Mouse (Mus musculus): ENCODE measurements around the gene Kcnip4.

The Kcnip4 gene

GRCm38 (mm10) chr5:49241708-49242107 lies 283.0 kb downstream of the Kcnip4 start:
- no peak for DNase-seq

GRCm38 (mm10) chr5:49201164-49201756 lies 323.4 kb downstream of the Kcnip4 start:
- DNase-seq: no peak

- DNase-seq: no peak
Measured at GRCm38 (mm10) chr5:49188236-49188635, 336.5 kb downstream of the Kcnip4 start.

- DNase-seq: no peak
Measured at GRCm38 (mm10) chr5:49150116-49150811, 374.4 kb downstream of the Kcnip4 start.

GRCm38 (mm10) chr5:49149684-49150083 lies 375.0 kb downstream of the Kcnip4 start:
- DNase-seq: no peak

GRCm38 (mm10) chr5:49095432-49095831 lies 429.3 kb downstream of the Kcnip4 start:
- DNase-seq: no peak

GRCm38 (mm10) chr5:49094945-49095344 lies 429.8 kb downstream of the Kcnip4 start:
- DNase-seq: no peak

- no peak for DNase-seq
Measured at GRCm38 (mm10) chr5:49094306-49094705, 430.4 kb downstream of the Kcnip4 start.

GRCm38 (mm10) chr5:49090122-49090680 lies 434.5 kb downstream of the Kcnip4 start:
- peak; percentile 28 for DNase-seq

- no peak for DNase-seq
Measured at GRCm38 (mm10) chr5:49065646-49066045, 459.1 kb downstream of the Kcnip4 start.

- DNase-seq: no peak
Measured at GRCm38 (mm10) chr5:49058926-49059325, 465.8 kb downstream of the Kcnip4 start.

GRCm38 (mm10) chr5:49057636-49058340 lies 466.9 kb downstream of the Kcnip4 start:
- no peak for DNase-seq

GRCm38 (mm10) chr5:49047960-49048359 lies 476.7 kb downstream of the Kcnip4 start:
- DNase-seq: no peak

- no peak for DNase-seq
Measured at GRCm38 (mm10) chr5:49041259-49041845, 483.4 kb downstream of the Kcnip4 start.

GRCm38 (mm10) chr5:48997359-48997758 lies 527.3 kb downstream of the Kcnip4 start:
- DNase-seq: no peak

GRCm38 (mm10) chr5:48989145-48989659 lies 535.5 kb downstream of the Kcnip4 start:
- no peak for DNase-seq

GRCm38 (mm10) chr5:48942378-48943088 lies 582.2 kb downstream of the Kcnip4 start:
- DNase-seq: no peak

GRCm38 (mm10) chr5:48931881-48932280 lies 592.8 kb downstream of the Kcnip4 start:
- no peak for DNase-seq

GRCm38 (mm10) chr5:48890216-48890615 lies 634.5 kb downstream of the Kcnip4 start:
- no peak for DNase-seq

GRCm38 (mm10) chr5:48889395-48890194 lies 635.1 kb downstream of the Kcnip4 start:
- DNase-seq: no peak

GRCm38 (mm10) chr5:48878081-48878480 lies 646.6 kb downstream of the Kcnip4 start:
- DNase-seq: no peak

Data from thymus, postnatal 25 days (tissue).